Mouse (Mus musculus) liver, embryonic 14.5 days (tissue): ENCODE measurements around the gene Slc34a2.

Source experiments
- CTCF ChIP-seq: IDR thresholded peaks from 2 replicates; pipeline ENCODE4 v1.5.1; 2016; ENCODE audit warnings: antibody characterized with exemption, low read depth, control low read depth
- EP300 ChIP-seq: IDR thresholded peaks from 2 replicates; pipeline ENCODE4 v1.6.1; 2016; ENCODE audit warnings: antibody characterized with exemption, low read depth

DNA sequence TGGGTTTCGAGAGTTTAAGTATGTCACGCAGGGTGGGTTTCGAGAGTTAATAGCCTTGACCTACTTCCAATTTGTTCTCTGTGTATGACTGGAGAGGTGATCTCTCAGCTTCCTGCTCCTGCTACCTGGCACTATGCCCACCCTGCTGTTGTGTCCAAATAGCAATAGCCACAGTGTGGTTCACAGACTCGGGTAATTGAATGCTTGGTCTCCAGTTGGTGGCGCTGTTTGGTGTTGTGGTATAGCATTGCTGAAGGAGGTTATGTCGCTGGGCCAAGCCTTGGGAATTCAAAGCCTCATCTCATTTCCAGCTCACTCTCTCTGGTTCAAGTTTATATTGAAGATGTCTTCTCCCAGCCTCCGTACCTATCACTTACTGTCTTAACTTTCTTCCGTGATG, 67.8 kb downstream of the Slc34a2 start:
- no peak for TF ChIP-seq CTCF
- TF ChIP-seq EP300 = no peak
